Mouse (Mus musculus) megakaryocyte, embryonic 14.5 days (primary cell): Measurements from ENCODE around the gene Stk24.

Experiments
- FLI1 ChIP-seq: IDR thresholded peaks from 2 replicates; pipeline ENCODE4 v1.6.1; 2012; ENCODE audit warnings: low read length, inconsistent platforms, mixed read lengths
- GATA1 ChIP-seq: IDR thresholded peaks from 3 replicates; pipeline ENCODE4 v1.6.1; 2012; ENCODE audit warnings: mixed read lengths, low read length, inconsistent platforms, borderline replicate concordance

GRCm38 (mm10) chr14:121359850-121360249 lies 20.0 kb downstream of the Stk24 start:
- no peak for TF ChIP-seq GATA1
- TF ChIP-seq FLI1 = no peak
